Mouse (Mus musculus): ENCODE results near the gene Epop.

Epop gene

GRCm38 (mm10) chr11:97629576-97629975, at the start of gene Epop:
Gene Epop, minus strand, starts transcription at chr11:97629702.
- DNase-seq (ENCODE audit: low spot score) = peak; percentile 94

GRCm38 (mm10) chr11:97678301-97678700, 48.8 kb upstream of the Epop start:
- DNase-seq (ENCODE audit: low spot score) = no peak

- peak; percentile 55 for DNase-seq (ENCODE audit: low spot score)
Observed at GRCm38 (mm10) chr11:97677842-97678241, 48.3 kb upstream of the Epop start.

DNA sequence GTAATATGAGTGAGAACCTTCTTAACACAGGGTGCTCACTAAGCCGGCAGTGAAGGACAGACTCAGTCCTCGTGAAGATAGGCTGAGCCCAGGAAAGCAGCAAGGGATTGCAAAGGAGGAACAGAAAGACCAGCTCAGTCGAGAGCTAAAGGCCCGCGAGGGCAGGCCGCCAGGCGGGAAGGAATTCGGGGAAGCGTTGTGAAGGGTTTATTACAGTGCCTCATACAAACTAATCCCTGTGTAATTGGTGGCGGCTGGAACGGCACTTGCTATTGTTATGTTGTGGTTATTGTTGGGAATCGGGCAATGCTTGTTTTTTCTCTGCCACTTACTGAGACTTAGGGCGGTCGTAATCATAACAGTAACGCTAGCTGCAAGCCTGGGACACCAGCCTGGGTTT, 47.9 kb upstream of the Epop start:
- DNase-seq (ENCODE audit: low spot score) = no peak

DNA sequence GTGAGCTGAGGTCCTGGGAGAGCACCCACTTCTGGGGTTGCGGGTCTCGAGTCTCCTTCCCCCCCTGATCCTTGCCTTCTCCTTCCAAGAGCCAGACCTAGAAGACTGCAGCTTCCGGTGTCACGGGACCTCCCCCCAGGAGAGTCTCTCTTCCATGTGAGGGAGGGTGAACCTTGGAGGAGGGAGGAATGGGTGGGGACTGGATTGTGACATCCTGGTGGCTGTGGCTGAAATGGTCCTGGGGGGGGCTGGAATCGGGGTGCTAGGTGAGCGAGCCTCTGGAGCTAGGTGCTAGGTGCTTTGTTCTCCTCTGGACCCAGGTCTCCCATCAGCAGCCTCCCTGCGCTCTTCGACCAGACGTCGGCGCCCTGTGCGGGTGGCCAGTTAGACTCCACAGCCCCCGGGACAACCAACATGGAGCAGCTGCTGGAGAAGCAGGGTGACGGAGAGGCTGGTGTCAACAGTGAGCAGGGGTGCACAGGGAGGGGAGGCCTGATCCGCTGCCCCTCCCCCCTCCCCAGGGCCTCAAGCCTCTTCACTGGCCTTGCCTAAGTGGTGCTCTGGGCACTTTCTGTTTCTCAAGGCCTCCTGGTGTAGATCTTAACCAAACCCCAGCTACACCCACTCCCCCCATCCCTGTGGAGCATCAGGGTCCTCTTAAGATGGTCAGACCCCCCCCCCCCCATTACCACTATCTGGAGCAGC, 46.7 kb upstream of the Epop start:
- no peak for DNase-seq (ENCODE audit: low spot score)

- no peak for DNase-seq (ENCODE audit: low spot score)
Observed at GRCm38 (mm10) chr11:97673148-97673547, 43.6 kb upstream of the Epop start.

- no peak for DNase-seq (ENCODE audit: low spot score)
Observed at GRCm38 (mm10) chr11:97671177-97671527, 41.6 kb upstream of the Epop start.

DNA sequence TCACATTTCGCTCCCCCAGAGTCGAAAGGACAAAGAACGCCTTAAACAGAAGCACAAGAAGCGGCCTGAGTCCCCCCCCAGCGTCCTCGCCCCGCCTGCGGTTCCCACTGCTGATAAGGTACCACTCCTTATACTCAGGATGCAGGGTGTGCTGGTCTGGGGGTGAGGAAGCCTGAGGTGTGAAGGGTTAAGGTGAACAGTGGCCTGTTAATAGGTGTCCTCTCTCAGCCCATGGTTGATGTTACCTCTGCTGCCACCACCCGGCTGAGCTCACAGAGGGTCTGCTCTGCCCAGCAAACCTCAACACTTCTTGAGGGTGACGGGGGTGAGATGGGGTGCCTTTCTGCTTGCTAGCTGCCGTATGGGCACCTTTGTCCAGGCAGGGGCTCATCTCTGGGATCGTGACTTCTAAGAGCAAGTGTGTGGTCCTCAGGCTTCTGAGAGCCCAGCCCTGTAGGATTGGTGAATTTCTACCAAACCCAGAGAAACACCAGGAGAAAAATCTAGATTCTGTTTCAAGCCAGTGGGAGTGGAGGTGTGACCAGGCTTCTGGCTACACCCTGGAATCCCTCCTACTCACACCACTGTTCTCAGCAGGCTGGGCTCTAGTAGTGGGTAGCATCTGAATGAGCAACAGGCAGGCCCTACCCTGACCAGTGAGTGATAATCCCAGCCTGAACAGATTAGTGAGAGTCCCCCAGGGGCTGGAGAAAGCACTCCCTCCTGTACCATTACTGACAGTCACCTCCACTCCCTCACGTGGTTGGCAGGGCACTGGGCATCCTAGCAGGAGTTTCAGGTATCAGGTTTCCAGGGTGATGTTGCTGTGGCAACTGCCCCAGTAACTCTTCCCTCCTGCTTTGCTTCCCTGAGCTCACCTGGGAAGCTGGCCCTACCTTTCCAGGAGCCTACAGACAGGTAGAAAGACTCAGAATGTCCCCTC, 41.0 kb upstream of the Epop start:
- DNase-seq (ENCODE audit: low spot score) = no peak

GRCm38 (mm10) chr11:97669829-97670228, 40.3 kb upstream of the Epop start:
- peak; percentile 31 for DNase-seq (ENCODE audit: low spot score)

DNA sequence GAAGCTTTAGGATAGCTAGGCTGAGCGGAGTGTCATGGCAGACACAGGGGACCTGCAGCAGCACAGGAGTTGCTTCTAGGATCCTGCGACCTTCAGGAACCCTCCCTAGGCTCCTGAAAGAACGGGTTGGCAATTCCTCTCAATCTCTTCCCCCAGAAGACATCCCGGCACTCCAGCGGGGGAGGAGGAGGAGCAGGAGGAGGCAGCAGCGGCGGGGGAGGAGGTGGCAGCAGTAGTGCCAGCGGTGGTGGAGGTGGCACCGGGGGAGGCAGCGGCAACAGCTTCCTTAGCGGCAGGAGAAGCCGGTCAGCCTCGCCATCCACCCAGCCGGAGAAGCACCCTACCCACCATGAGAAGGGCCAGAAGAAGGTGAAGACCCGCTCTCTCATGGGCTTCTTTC, 39.8 kb upstream of the Epop start:
- no peak for DNase-seq (ENCODE audit: low spot score)

DNA sequence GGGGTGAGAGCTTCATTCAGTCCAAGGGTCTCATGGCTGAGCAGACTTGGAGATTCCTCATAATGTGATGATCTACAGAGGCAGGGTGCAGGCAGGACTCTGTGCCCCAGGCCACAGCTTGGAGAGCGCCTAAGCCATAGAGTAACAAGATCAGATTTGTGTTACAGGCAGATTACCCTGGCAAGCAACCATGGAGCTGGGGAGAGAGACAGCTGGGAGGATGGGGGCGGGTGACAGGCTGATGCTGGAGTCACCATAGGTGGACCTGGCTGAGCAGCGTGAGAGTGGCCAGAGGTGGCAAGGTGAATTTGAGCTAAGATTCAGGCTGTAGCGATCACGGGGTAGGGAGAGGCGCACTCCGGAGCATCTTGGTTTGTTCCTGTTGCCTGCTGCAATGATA, 38.7 kb upstream of the Epop start:
- DNase-seq (ENCODE audit: low spot score) = no peak

DNA sequence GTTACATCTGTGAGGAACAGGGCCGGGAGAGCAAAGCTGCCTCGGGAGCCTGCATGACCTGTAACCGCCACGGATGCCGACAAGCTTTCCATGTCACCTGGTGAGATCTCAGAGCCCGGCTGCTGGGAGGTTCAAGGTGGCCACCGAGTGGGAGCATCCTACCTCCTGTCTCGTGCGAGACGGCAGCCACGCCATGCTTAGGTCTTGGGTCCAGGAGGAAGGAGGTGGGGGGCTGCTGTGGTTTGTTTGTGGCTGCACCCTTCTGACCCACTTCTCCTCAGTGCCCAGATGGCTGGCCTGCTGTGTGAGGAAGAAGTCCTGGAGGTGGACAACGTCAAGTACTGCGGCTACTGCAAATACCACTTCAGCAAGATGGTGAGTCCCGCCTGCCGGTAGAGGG, 37.3 kb upstream of the Epop start:
- no peak for DNase-seq (ENCODE audit: low spot score)

DNA sequence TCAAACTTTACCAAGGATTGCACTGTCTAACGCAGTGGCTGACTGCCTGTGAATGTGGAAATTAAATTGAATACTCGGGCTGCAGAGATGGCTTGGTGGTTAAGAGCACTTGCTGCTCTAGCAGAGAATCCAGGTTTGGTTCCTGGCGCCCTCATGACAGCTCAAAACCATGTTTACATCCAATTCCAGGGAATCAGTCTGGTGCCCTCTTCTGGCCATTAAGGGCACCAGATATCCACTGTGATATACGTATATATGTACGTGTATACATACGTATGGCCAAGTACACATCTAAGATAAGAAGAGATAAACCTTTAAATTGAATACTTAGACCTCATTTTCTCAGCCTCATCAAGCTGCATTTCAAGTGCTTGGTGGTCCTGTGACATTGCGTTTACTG, 36.7 kb upstream of the Epop start:
- peak; percentile 45 for DNase-seq (ENCODE audit: low spot score)

- DNase-seq (ENCODE audit: low spot score) = no peak
Observed at GRCm38 (mm10) chr11:97665431-97665830, 35.9 kb upstream of the Epop start.

DNA sequence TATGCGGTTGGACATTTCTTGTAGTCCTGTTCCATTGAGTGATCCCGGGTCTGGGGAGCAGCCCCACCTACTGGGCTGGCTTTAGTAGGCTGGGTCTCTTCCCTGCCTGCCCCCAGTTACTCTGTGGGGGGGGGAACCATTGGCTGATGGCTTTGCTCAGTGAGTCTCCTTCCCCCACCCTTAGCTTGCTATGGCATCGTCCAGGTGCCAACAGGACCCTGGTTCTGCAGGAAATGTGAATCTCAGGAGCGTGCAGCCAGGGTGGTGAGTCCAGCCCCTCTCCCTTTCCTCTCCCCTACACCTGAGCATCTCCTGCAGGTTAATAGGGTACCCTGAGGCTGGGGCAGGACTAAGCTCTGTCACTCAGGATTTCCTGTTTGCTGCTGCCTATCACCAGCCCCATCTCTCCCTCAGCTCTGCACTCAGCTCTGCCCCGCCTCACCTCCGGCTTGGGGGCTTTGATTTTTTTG, 35.3 kb upstream of the Epop start:
- peak; percentile 40 for DNase-seq (ENCODE audit: low spot score)

DNA sequence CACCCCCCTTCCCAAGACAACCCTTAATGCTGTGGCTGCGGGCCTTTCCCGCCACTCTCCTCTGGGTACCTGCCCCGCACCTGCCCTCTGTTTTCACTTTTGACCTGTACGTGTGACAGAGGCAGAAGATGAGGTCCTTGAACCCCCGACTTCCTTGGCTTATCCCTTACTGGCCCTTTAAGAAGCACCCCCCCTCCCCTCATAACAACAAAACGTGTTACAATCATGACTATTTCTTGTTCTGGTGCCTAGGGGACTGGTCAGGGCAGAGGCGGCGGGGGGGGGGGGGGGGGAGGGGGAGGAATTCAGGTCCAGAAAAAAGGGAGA, 34.8 kb upstream of the Epop start:
- peak; percentile 69 for DNase-seq (ENCODE audit: low spot score)

- DNase-seq (ENCODE audit: low spot score) = peak; percentile 74
Observed at GRCm38 (mm10) chr11:97663528-97664338, 34.2 kb upstream of the Epop start.

DNA sequence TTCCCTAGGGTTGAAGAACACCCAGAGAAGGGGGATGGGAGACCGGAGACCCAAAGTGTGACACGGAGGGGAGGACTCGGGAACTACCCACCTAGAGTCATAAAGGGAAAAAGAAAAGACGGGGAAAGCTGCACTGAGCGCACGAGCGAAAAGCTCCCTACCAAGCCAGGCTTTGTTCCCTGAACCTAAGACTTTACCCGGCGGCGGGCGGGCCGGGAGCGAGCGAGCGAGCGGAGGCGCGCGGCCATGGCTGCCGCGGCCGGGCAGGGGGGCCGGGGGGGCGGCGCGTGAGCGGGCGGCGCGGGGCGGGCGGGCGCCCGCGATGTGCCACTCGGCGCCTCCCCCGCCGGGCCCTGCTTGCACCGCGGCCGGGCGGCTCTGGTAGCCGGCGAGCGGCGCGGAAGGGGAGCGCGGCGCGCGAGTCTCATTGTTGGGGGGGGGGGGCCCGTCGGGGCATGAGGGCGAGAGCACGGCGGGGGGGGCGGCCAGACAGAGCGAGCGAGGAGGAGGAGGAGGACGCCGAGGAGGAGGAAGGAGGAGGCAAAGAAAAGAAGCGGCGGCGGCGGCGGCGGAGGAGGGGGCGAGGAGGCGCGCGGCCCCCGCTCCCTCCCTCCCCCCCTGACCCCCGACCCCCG, 33.5 kb upstream of the Epop start, which contains the start of gene Mllt6:
Gene Mllt6, plus strand, starts transcription at position 522 of the 635 bp plus-strand sequence.
- peak; percentile 89 for DNase-seq (ENCODE audit: low spot score)

GRCm38 (mm10) chr11:97662207-97662892, 32.8 kb upstream of the Epop start:
- peak; percentile 57 for DNase-seq (ENCODE audit: low spot score)

DNA sequence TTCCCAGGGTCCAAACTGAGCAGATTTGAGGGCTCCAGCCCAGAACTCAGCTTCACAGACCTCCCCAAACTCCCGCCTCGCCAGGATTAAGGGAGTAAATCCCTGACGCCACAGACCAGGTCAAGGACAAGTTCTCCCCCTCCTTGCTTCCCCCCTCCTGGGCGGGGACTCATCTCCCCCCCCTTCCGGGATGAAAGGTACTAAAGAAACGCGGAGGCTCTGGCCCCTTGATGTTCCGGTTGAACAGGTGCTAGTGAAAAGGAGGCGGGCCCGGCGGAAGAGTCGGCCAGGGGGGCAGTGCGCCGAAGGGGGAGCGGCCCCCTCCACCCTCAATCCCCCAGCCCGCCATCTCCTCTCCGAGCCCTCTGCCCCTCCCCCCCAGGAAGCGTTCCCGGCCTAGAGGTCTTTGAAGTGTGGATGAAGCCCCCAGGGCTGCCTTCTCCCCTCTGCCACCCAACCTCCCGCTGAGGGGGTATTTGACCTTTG, 32.2 kb upstream of the Epop start:
- peak; percentile 78 for DNase-seq (ENCODE audit: low spot score)
